Mouse (Mus musculus): ENCODE results near the gene Htr2b.
A peak's percentile ranks its signal among the peaks of the same experiment; 100 is the strongest.

The Htr2b gene

DNA sequence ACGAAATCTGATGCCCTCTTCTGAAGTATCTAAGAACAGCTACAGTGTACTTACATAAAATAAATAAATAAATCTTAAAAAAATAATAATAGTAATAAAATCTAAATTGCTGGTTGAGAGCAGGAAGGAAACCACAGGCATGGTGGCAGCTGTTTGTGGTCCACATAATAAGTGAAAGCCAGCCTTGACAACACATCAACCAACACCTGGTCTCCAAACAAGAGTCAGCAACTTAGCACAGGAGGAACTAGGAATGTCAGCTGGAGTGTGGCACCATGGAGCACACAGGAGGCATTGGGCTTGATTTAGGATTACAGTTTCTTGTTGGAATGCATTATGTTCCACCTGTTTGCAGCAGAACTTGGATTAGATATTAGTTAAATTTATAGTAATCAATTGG lies 6.7 kb downstream of the Htr2b start:
- DNase-seq (ENCODE audit: extremely low spot score, low spot score): no peak

DNA sequence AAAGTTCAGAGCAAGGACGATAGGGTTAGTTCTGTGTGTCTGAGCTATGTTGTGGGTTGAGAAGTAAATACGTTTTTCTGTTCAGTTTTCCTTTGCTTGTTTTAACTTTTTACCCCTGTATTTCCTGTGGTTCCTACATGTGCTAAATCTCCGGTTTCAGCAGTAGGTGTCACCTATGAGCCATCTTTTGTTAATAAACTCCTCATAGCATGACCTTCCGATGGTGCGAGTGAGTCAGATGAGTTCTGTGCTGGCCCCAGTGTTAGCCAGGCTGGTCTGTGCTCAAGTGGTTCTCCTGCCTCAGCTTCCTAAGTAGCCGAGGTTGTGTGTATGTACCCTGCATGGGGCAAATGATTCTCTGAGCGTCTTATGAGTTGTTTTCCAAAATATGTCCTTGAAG lies 17.4 kb downstream of the Htr2b start:
- no peak for DNase-seq (ENCODE audit: extremely low spot score, low spot score)

DNA sequence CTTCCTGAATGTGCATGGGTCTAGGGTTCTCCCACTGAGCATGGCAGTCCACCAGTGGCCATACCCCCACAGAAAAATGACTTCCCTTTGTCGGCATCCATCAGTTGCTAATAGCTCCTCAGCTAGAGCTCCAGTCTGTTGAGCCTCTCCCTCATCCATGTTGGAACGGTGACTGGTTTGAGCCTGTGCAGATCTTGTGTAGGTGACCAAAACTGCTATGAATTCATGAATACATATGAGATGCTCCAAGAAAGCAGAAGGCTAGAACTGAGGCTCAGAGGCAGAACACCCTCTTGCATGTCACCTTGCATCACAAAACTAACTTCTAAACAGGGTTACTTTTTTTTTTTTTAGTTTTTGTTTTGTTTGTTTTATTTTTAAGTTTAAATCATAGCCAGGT lies 35.2 kb downstream of the Htr2b start:
- DNase-seq (ENCODE audit: extremely low spot score, low spot score): no peak

DNA sequence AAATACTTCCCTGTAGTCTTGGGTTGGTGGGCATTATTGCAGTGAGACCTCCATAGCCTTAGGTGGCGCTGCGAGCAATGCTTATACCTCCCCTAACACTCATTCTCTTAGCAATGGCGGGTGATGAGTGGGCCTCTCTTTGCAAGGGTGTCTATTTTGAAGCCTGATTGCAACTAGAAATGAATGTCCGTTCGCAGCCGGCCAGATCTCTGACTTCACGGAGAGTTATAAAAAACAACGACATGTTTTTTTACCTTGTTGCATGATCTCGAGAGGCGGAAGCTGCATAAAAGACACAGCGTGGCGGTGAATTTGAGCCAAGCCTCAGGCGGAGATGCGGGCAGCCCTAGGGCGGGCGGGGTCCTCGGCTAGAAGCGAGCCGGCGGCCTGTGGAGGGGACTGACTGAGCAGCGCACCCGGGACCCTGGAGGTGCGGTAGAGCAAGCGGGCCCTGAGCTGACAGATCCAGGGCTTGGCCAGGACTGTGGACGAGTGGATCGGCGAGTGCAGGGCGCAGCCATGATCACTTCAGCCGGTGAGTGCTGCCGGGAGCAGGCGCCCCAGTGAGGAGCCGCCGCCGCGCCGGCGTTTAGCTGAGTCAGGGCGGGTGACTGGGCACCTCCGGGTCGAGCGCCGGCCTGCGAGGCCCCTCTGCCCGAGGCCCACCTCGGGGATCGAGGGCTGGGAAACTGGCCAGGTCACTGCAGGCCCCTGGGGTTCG lies 47.3 kb downstream of the Htr2b start, which contains the start of gene Psmd1:
Gene Psmd1, plus strand, starts transcription at position 117 of the 721 bp plus-strand sequence.
- DNase-seq (ENCODE audit: extremely low spot score, low spot score): peak; percentile 92

DNA sequence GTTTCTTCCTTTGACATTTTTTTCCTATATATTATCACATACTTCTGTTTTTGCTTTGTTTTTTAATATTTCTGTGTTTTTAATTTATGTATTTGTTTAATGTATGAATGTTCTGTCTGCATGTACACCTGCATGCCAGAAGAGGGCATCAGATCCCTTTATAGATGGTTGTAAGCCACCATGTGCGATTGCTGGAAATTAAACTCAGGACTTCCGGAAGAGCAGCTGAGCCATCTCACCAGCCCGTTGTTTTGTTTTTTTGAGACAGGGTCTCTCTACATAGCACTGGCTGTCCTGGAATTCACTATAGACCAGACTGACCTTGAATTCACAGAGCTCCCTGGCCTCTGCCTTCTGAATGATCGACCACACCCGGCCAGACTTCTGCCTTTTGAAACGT lies 49.2 kb downstream of the Htr2b start:
- DNase-seq (ENCODE audit: extremely low spot score, low spot score): no peak

DNA sequence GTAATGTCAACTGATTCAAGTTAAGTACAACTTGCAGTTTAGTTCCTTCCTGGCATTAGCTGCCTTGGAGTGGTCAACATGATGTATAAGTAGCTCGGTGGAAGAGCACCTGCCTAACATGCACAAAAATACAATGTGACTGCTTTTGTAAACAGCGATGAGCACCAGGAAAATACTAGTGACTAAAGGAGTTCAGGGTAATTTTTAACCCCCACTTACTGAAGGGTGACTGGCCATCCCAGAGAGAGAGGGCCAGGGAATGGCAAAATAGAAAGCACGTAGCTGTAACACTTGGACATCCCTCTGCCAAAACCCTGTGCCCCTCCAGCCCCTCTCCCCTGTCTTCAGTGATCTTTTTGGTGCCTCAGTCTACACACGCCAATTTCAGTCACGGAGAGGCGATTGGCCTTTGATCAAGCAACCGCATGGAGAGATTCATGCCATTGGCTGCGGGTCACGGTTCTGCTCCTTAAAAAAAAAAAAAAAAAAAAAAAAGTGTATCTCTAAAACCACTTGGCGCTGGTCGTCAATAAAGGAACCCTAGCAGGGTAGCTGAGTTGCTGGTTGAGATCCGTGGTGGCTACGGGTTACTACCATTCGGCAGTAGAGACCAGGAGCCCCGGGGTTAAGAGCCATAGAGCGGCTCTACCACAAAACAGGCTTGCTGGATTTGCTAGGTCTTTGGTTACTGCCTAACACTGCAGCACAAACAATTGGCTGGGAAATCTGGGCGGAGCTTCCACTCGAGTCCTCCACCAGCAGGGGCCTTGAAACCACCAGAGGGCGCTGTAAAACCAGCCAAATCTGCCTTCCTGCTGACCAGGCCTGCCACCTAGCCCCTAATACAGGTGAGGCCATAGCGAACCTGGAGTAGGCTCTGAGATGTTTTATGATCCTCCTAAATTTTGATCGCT lies 52.7 kb downstream of the Htr2b start:
- peak; percentile 94 for DNase-seq (ENCODE audit: extremely low spot score, low spot score)

DNA sequence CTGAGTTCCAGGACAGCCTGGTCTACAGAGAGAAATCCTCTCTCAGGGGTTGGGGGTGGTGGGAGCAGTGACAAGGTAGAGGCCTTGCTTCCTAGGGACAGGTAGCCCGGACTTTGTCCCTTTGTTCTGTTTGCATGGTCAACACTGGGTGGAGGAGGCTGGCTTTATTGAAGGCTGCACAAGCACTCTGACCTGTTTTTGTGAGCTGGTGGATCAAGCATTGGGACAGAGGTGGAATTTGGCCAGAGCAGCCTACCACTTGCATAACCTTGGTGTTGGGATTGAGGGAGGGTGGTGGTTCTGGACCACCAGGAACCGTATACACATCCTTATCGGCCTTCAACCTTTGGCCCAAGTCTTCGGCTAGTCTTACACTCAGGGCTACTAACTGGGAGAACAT lies 55.5 kb downstream of the Htr2b start:
- no peak for DNase-seq (ENCODE audit: extremely low spot score, low spot score)

DNA sequence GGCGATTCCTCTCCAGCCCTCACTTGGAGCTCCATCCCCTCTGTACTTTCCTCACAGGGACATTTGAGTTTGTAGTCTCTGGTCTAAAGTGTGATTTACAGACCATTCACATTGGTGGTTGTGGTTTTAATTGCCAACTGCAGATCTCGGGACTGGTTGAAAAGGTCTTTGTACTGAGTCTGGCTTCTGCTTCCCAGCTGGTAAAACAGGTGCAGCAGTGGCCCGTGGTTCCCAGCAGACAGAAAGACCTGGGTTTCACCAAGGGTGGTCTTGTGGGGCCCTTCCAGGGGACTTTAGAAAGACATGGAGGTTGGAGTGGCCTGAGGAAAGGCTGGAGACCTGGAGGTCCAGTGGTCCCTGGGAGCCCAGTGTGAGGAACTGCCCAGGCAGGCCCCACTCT lies 56.8 kb downstream of the Htr2b start:
- DNase-seq (ENCODE audit: extremely low spot score, low spot score): no peak

DNA sequence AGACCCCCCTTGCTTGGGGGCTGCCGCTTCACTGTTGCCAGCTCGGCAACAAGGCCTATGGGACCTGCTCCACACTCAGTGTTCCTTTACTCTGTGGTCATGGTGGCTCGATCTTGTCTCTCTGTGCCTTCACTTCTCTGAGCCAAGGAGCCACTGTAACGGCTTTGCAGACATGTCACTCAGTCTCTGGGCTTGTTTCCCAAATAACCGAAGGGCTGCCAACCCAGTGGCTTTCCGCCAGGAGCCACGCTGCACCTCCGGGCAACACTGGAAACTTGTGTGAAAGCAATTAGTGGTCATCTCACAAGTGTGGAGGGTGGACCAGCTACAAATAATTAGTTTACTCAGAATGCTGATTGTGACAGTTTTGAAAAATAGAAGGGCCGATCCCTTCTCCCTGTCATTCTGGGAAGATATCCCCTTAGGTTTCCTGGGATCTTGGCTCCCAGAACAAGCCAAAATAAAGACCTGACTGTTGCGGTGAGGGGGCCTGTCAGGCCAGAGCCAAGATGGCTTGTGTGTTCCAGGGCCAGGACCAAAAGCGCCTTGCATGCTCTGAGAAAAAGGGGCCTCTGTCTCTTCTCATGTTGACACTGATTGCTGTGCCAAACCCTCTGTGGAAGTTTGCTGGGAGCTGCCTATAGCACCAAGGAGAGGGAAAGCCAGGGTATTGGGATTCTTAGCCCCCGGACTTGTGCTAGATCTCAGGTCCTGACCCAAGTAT lies 58.4 kb downstream of the Htr2b start:
- no peak for DNase-seq (ENCODE audit: extremely low spot score, low spot score)

All from neural tube, embryonic 10.5 days (tissue).